Mouse (Mus musculus) liver, embryonic 13.5 days (tissue): ENCODE measurements around the gene Abcb9. TPM values are rescaled to one million over a fixed set of nuclear protein-coding genes. Genes with fewer than 3 reads are reported as not detected.
A peak's percentile ranks its signal among the peaks of the same experiment; 100 is the strongest.

ENCODE experiments used
- ATAC-seq: fragments of 200-750 bp; cut with Nextera tagmentation; 2 replicates; pipeline ENCODE4 v1.8.0; 2017; ENCODE audit warnings: low read depth, mild to moderate bottlenecking, moderate number of reproducible peaks, moderate library complexity
- DNase-seq: peaks from one replicate; pipeline ENCODE4 v3.0.0; 2022
- H3K27ac ChIP-seq: fragments of 300-500 bp; sonication (generic); 2 replicates; pipeline ENCODE4 v1.5.1; 2015; ENCODE audit warnings: moderate library complexity, mild to moderate bottlenecking, inconsistent platforms
- H3K27me3 ChIP-seq: fragments of 300-500 bp; sonication (generic); 2 replicates; pipeline ENCODE4 v1.6.1; 2015; ENCODE audit warnings: mild to moderate bottlenecking, inconsistent platforms
- H3K36me3 ChIP-seq: fragments of 300-500 bp; sonication (generic); 2 replicates; pipeline ENCODE4 v1.6.1; 2015; ENCODE audit warnings: mild to moderate bottlenecking, inconsistent platforms
- H3K4me1 ChIP-seq: fragments of 300-500 bp; sonication (generic); replicated peaks from 2 replicates; pipeline ENCODE4 v1.6.1; 2015; ENCODE audit warnings: inconsistent platforms
- H3K4me2 ChIP-seq: fragments of 300-500 bp; sonication (generic); 2 replicates; pipeline ENCODE4 v1.6.1; 2015; ENCODE audit warnings: inconsistent platforms, mild to moderate bottlenecking, moderate library complexity
- H3K4me3 ChIP-seq: fragments of 300-500 bp; sonication (generic); replicated peaks from 2 replicates; pipeline ENCODE4 v1.5.1; 2015; ENCODE audit warnings: mild to moderate bottlenecking, inconsistent platforms
- H3K9ac ChIP-seq: fragments of 300-500 bp; sonication (generic); 2 replicates; pipeline ENCODE4 v1.6.1; 2015; ENCODE audit warnings: mild to moderate bottlenecking, inconsistent platforms
- H3K9me3 ChIP-seq: fragments of 300-500 bp; sonication (generic); replicated peaks from 2 replicates; pipeline ENCODE4 v1.6.1; 2016; ENCODE audit warnings: inconsistent platforms
- WGBS: fragments of 180-500 bp; shearing (Covaris S2); methylation state at CpG from one replicate; pipeline ENCODE4 v1.1.7; 2015; ENCODE audit not compliant: insufficient replicate concordance; 5-methylcytosine and 5-hydroxymethylcytosine counted together
- polyA plus RNA-seq: library from polyadenylated mRNA; unstranded; fragments of >200 nt; fragmentation: Nextera tagmentation; extraction: Ambion mirVana; gene quantifications from 2 replicates; pipeline ENCODE4 v1.2.1, GENCODE M21; 2015

The Abcb9 gene
- polyA plus RNA-seq, 1 experiment from 2014 or later: 4.6 TPM

DNA sequence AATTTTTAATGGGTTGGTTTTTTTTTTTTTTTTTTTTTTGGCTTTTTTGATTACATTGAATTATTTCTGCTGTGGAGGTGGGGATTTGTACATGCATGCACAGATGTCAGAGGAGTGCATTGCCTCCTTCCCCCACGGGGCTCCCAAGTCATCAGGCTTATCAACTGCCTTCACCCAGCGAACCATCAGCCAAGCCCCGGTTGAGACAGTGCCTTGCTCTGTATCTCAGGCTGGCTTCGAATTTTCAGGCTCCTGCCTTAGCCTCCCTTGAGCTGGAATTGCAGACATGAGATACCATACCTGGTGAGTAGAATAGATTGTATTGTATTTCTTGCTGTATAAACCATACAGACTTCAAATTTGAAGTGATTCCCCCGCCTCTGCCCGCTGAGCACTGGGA, 56.0 kb downstream of the Abcb9 start:
- H3K36me3 ChIP-seq: no peaks in the 10 kb centered on the region
- peaks cover 39% of the 10 kb centered on the region for H3K4me1 ChIP-seq
- H3K4me2 ChIP-seq: no peak overlapping the region
- H3K4me3 ChIP-seq: no peak overlapping the region
- no peak overlapping the region for H3K9ac ChIP-seq
- no peaks in the 10 kb centered on the region for H3K27me3 ChIP-seq
- no peaks in the 10 kb centered on the region for H3K9me3 ChIP-seq
- no peak for DNase-seq
- 46% methylated on average over 6 of the region's 6 CpGs for WGBS
- no peak overlapping the region for H3K27ac ChIP-seq
- ATAC-seq: peak; percentile 50; the same call in 1 of the 2 replicates

- no peak overlapping the region for H3K4me2 ChIP-seq
- DNase-seq (no peak), ATAC-seq (no peak)
- no peak overlapping the region; the same call in 1 of the 2 replicates for H3K27ac ChIP-seq
- peaks cover 41% of the 10 kb centered on the region for H3K4me1 ChIP-seq
- H3K27me3 ChIP-seq: no peaks in the 10 kb centered on the region
- peak overlapping the region; percentile 26; the same call in 1 of the 2 replicates for H3K9ac ChIP-seq
- no peak overlapping the region for H3K4me3 ChIP-seq
- H3K36me3 ChIP-seq: no peaks in the 10 kb centered on the region
- no peaks in the 10 kb centered on the region for H3K9me3 ChIP-seq
- 31% methylated on average over 5 of the region's 5 CpGs for WGBS
Observed at GRCm38 (mm10) chr5:124036836-124037235, 58.8 kb downstream of the Abcb9 start.

GRCm38 (mm10) chr5:124036341-124036740, 59.3 kb downstream of the Abcb9 start:
- Histone ChIP-seq H3K27me3 (no peaks in the 10 kb centered on the region), H3K9ac (0 out of 2 replicates have a peak overlapping the region, but pooled peaks have one; percentile 15), H3K9me3 (no peaks in the 10 kb centered on the region), H3K4me2 (no peak overlapping the region), H3K4me1 (peaks cover 43% of the 10 kb centered on the region), H3K27ac (no peak overlapping the region; the same call in 1 of the 2 replicates), H3K4me3 (no peak overlapping the region), H3K36me3 (no peaks in the 10 kb centered on the region)
- 40% methylated on average over 6 of the region's 6 CpGs for WGBS
- no peak for DNase-seq
- no peak for ATAC-seq

GRCm38 (mm10) chr5:124035806-124036205, 59.8 kb downstream of the Abcb9 start:
- no peak overlapping the region for H3K4me3 ChIP-seq
- 57% methylated on average over 8 of the region's 8 CpGs for WGBS
- no peak for DNase-seq
- ATAC-seq: no peak
- H3K9me3 ChIP-seq: no peaks in the 10 kb centered on the region
- H3K36me3 ChIP-seq: no peaks in the 10 kb centered on the region
- no peak overlapping the region for H3K27ac ChIP-seq
- peaks cover 48% of the 10 kb centered on the region for H3K4me1 ChIP-seq
- H3K4me2 ChIP-seq: no peak overlapping the region
- no peak overlapping the region for H3K9ac ChIP-seq
- H3K27me3 ChIP-seq: no peaks in the 10 kb centered on the region

- no peaks in the 10 kb centered on the region for H3K9me3 ChIP-seq
- no peak overlapping the region for H3K4me2 ChIP-seq
- no peak overlapping the region for H3K27ac ChIP-seq
- no peak overlapping the region for H3K9ac ChIP-seq
- DNase-seq (no peak), ATAC-seq (no peak)
- H3K36me3 ChIP-seq: no peaks in the 10 kb centered on the region
- H3K4me1 ChIP-seq: peaks cover 52% of the 10 kb centered on the region
- no peak overlapping the region for H3K4me3 ChIP-seq
- H3K27me3 ChIP-seq: no peaks in the 10 kb centered on the region
- WGBS: 66% methylated on average over 9 of the region's 9 CpGs
Observed at GRCm38 (mm10) chr5:124035406-124035805, 60.2 kb downstream of the Abcb9 start.

- no peak overlapping the region for H3K27ac ChIP-seq
- DNase-seq: no peak
- H3K27me3 ChIP-seq: no peaks in the 10 kb centered on the region
- 49% methylated on average over 11 of the region's 11 CpGs for WGBS
- H3K4me2 ChIP-seq: no peak overlapping the region
- no peak for ATAC-seq
- no peak overlapping the region for H3K9ac ChIP-seq
- no peak overlapping the region for H3K4me3 ChIP-seq
- no peaks in the 10 kb centered on the region for H3K36me3 ChIP-seq
- H3K4me1 ChIP-seq: peaks cover 52% of the 10 kb centered on the region
- H3K9me3 ChIP-seq: no peaks in the 10 kb centered on the region
Observed at GRCm38 (mm10) chr5:124034471-124034870, 61.1 kb downstream of the Abcb9 start.

DNA sequence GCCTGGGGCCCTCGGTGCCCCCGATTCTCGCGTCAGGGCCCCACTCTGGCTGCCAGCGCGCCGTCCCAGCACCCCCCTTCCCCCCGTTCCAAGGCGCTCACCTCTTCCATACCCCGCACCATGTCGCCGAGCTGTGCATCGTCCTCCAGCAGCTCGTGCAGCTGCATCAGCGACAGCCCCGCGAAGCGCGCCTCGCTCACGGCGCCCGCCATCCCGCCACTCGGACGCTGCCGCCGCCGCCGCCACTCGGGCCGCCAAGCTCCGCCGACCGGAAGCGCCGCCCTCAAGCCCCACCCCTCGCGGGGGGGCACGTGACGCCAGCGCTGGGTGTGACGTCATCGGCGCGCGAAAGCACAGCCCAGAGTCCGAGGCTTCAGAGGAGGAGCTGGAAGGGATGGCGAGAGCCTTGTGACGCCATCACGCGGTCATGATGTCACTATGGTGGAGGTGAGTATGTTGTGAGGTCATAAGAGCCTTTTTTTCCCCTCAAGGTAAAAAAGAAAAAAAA, 63.5 kb downstream of the Abcb9 start, which contains the start of gene Vps37b:
Gene Vps37b, minus strand, starts transcription at position 270 of the 508 bp plus-strand sequence.
- peaks cover 72% of the 10 kb centered on the region for H3K4me1 ChIP-seq
- WGBS: under 1% methylated on average over 52 of the region's 52 CpGs
- ATAC-seq: peak; percentile 73

GRCm38 (mm10) chr5:124031068-124031955, 64.3 kb downstream of the Abcb9 start:
- Histone ChIP-seq H3K4me3 (peak overlapping the region; percentile 97), H3K4me1 (peaks cover 73% of the 10 kb centered on the region), H3K36me3 (peaks cover 11% of the 10 kb centered on the region), H3K4me2 (peak overlapping the region; percentile 93), H3K9me3 (no peaks in the 10 kb centered on the region), H3K9ac (peak overlapping the region; percentile 97), H3K27ac (peak overlapping the region; percentile 93), H3K27me3 (no peaks in the 10 kb centered on the region)
- peak; percentile 65 for DNase-seq
- ATAC-seq: peak; percentile 91
- WGBS: under 1% methylated on average over 26 of the region's 26 CpGs

More for the DNA sequence above, 63.5 kb downstream of the Abcb9 start, which contains the start of gene Vps37b:
- Histone ChIP-seq H3K9ac (peak within 1 kb of the TSS; percentile 97), H3K9me3 (no peaks in the 10 kb centered on the region), H3K27ac (peak within 1 kb of the TSS; percentile 93), H3K4me3 (peak within 1 kb of the TSS; percentile 97), H3K27me3 (no peaks in the 10 kb centered on the region), H3K36me3 (peaks cover 7% of the 10 kb centered on the region), H3K4me2 (peak within 1 kb of the TSS; percentile 93)
- peak; percentile 87 for DNase-seq

DNA sequence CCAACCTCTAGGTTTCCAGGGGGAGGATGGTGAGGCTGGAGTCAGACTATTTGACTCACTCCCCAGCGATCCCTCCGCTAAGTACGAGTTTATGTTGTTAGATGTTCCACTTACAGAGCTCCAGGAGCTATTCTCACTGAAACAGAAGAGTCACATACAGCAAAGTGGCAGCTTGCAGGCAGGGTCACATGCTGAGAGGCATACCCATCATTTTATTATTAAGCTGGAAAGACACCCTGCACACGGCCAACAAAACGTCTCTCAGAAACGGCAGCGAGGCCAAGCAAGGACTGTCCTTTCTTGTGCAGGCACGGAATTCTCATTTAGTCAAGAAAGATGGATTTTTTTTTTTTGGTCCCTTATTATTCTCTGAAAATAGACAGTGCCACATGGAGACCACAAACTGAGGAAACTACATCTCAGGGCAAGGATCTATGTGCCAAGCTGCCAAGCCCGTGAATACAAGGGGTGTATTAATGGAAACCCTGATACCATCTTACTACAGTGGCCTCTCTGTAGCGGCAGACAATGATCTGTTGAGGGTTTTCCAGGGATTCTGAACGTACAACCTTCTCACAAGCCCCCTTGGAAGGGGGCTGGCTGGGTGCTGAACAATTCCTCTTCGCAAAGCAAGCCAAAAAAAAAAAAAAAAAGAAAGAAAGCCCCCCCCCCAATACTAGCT, 65.1 kb downstream of the Abcb9 start:
- 38% methylated on average over 12 of the region's 12 CpGs for WGBS
- no peaks in the 10 kb centered on the region for H3K27me3 ChIP-seq
- no peaks in the 10 kb centered on the region for H3K9me3 ChIP-seq

GRCm38 (mm10) chr5:124029220-124030035, 66.2 kb downstream of the Abcb9 start:
- Histone ChIP-seq H3K4me3 (peak overlapping the region; percentile 97), H3K27ac (peak overlapping the region; percentile 93), H3K27me3 (no peaks in the 10 kb centered on the region), H3K4me2 (peak overlapping the region; percentile 93), H3K4me1 (peaks cover 83% of the 10 kb centered on the region), H3K9ac (peak overlapping the region; percentile 49; the same call in 1 of the 2 replicates), H3K36me3 (peaks cover 20% of the 10 kb centered on the region), H3K9me3 (no peaks in the 10 kb centered on the region)
- WGBS: 82% methylated on average over 19 of the region's 19 CpGs
- no peak for DNase-seq
- ATAC-seq: no peak

More for the DNA sequence above, 65.1 kb downstream of the Abcb9 start:
- DNase-seq (no peak), ATAC-seq (0 out of 2 replicates have a peak, but pooled peaks have one; percentile 24)
- H3K9ac ChIP-seq: peak overlapping the region; percentile 97
- H3K4me1 ChIP-seq: peaks cover 79% of the 10 kb centered on the region
- H3K4me3 ChIP-seq: peak overlapping the region; percentile 97
- peaks cover 16% of the 10 kb centered on the region for H3K36me3 ChIP-seq
- H3K27ac ChIP-seq: peak overlapping the region; percentile 93
- peak overlapping the region; percentile 93 for H3K4me2 ChIP-seq
